Mouse (Mus musculus): Measurements from ENCODE around the gene Ggt1.

Gene Ggt1

DNA sequence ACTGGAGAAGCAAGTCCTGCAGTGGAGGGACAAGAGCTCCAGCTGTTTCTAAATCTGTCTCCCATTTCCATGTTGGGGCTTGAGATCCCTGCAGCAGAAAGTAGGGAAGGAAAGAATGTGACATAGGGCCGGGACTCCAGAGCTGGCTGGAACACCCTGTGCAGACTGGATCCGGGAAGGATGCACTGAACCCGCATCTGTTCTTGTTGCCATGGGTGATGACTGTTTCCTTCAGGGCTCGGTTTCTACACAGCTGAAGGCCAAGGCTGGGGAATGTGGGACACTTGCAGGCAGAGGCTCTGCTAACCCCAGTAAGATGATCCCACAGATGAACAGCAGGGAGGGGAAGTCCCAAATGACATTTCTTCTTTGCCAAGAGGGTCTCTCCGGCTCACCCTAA is 71.2 kb downstream of the Ggt1 start:
- DNase-seq (ENCODE audit: low spot score in 2 of 2) = no peak

DNA sequence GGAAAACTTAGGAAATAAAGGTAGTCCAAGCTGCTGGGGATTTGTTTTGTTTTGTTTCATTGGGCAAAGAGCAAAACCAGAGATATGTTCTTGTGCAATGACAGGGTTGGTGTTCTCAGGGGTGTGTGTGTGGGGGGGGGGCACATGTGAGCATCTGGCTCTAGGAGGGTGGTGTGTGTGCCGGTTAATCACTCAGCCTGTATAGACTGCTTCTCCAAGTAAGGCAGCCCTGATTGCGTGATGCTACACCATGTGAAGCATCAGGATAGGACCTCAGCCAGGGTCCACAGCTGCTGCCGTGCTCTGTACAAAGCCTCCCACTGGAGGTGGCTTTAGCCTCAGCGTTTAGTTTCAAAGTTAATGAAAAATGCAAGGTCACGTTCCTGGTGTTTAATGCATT is 71.6 kb downstream of the Ggt1 start:
- DNase-seq (ENCODE audit: low spot score in 2 of 2) = no peak

DNA sequence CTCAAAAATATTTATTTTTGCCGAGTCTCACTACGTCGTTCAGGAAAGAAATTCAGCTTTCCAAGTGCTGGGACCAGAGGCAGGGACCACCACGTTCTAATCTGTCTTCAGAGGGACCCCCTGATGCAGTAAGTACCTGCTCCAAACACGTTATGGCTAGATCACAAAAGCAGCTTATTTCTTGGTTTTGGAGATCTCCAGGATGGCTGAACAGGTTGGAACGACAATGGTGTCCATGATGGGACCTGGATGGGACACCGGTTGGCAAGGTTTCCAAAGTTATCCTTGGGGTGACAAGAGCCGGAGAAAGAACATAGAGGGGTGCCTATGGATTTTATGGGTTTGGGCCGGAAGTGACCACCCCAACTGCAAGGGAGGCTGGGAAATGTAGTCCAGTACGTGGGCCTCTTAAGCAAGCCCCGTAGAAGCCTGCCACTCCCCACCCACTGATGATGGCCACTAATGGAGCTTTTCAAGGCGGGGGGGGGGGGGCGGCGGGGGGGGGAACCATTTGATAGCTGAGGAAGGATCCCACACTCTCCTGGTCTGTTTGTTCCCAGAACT is 72.3 kb downstream of the Ggt1 start:
- no peak for DNase-seq (ENCODE audit: low spot score in 2 of 2)

- DNase-seq (ENCODE audit: low spot score in 2 of 2) = no peak
Observed at GRCm38 (mm10) chr10:75634610-75635009, 73.2 kb downstream of the Ggt1 start.

DNA sequence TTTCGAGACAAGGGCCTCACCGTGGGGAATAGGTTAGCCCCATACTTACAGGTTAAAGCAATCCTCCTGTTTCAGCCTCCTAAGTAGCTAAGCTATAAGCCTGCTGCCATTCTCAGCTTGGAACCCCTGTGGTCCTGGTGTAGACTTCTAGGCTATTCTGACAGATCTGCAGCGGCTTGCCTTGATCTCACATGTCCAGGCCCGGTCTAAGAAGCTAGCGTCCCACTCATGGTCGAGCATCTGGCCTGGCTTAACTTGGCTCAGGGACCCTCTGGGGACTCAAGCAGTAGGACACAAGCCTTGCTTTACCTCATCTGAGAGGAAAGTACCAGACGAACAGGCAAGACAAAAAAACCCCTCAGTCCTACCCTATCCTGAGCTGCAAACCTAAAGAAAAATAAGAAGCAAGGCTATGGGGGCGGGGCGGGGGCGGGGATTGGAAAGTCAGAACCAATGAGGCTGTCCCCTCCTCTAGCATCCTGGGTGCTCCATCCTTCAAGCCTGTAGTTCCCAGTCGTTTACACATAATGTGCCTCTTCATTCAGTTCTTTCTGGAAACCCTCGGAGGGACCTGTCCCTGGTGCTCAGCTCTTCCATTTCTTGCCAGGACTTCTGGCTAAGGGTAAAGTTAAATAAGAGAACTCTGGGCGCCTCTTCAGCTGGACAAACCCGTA is 73.8 kb downstream of the Ggt1 start:
- no peak for DNase-seq (ENCODE audit: low spot score in 2 of 2)

- peak; percentile 67 to 78 for DNase-seq (ENCODE audit: low spot score in 2 of 2)
Observed at GRCm38 (mm10) chr10:75635693-75636055, 74.3 kb downstream of the Ggt1 start.
